Mouse (Mus musculus): Measurements from ENCODE around the gene Asic2. TPM values are rescaled to one million over a fixed set of nuclear protein-coding genes. Genes with fewer than 3 reads are reported as not detected.

The Asic2 gene
- total and polyA plus RNA-seq, 2 experiments: under 0.01 TPM; not detected in 1

DNA sequence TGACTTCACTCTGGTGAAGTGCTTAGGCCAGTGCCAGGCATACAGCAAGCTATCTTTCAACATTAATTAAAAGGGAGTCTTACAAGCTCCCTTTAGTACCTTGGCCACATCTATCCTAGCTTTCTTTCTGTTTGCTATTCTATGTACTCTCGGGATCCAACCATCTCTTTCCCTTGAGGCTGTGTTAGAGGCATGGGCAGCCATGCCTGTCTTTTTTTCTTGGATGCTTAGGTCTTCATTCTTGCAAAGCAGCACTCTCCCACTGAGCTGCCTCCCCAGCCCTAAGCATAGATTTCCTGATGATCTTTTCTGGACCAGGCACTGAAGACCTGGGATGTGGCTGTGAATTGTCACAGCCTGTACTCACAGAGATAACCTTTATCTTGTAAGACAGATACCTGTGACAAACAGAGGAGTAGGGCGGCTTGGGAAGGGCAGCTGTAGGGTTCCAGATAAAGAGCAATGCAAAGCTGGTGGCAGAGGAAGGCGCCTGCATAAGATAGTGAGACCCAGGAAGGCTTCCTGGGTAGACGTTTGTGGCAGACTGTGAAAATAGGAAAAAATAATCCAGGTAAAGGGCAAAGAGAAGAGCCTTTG is 433.0 kb downstream of the Asic2 start:
- no peaks in the 10 kb centered on the region for H3K36me3 ChIP-seq (ENCODE audit: control insufficient read depth, insufficient read depth, low read length)
- no peak overlapping the region for H3K9ac ChIP-seq (ENCODE audit: low read depth, low read length)
- peaks cover 5% of the 10 kb centered on the region for H3K4me1 ChIP-seq (ENCODE audit: control insufficient read depth, insufficient read depth, low read length)
- TF ChIP-seq POLR2A (IDR thresholded peaks at IDR 0.05; ENCODE audit: extremely low read depth, insufficient read depth, low read length): no peak
- no peak for TF ChIP-seq CTCF (IDR thresholded peaks at IDR 0.05; ENCODE audit: low read depth, low read length)
- no peak for DNase-seq (ENCODE audit: extremely low read depth, low read depth, low spot score)
- H3K27ac ChIP-seq (replicated peaks; ENCODE audit: insufficient read depth, low read depth, low read length): no peak overlapping the region
- no peak overlapping the region for H3K4me3 ChIP-seq (ENCODE audit: insufficient read depth, low read depth, low read length)
- whole genome bisulfite sequencing: 27% methylated on average over 4 of the region's 4 CpGs
- peaks cover 3% of the 10 kb centered on the region; the same call in 1 of the 2 replicates for H3K27me3 ChIP-seq (ENCODE audit: control insufficient read depth, insufficient read depth, low read length)
- no peaks in the 10 kb centered on the region for H3K79me2 ChIP-seq (ENCODE audit: control insufficient read depth, insufficient read depth, low read length)

DNA sequence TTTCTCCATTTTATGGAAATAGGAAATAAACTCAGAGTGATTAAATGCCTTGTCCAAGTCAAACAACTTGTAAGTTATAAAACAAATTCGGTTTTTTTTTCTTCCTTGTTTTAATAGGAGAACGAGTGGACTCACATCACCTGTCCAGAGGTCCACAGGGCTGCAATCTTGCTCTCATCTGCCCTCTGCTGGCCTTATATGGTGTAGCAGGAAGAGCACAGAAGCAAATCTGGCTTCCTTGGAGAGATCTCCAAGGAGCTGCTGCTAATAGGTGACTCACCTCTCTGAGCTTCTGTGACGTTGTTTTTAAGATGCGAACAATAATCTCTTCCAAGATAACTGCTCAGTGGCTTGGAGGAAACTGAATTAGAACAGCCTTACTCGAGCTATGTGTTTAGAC is 433.6 kb downstream of the Asic2 start:
- Histone ChIP-seq H3K4me3 (ENCODE audit: insufficient read depth, low read depth, low read length) (no peak overlapping the region), H3K79me2 (ENCODE audit: control insufficient read depth, insufficient read depth, low read length) (no peaks in the 10 kb centered on the region), H3K27ac (replicated peaks; ENCODE audit: insufficient read depth, low read depth, low read length) (no peak overlapping the region), H3K4me1 (ENCODE audit: control insufficient read depth, insufficient read depth, low read length) (peaks cover 5% of the 10 kb centered on the region), H3K9ac (ENCODE audit: low read depth, low read length) (no peak overlapping the region), H3K36me3 (ENCODE audit: control insufficient read depth, insufficient read depth, low read length) (no peaks in the 10 kb centered on the region), H3K27me3 (ENCODE audit: control insufficient read depth, insufficient read depth, low read length) (peaks cover 3% of the 10 kb centered on the region; the same call in 1 of the 2 replicates)
- 13% methylated on average over 5 of the region's 5 CpGs for WGBS
- DNase-seq (ENCODE audit: extremely low read depth, low read depth, low spot score): peak; percentile 38
- TF ChIP-seq POLR2A (IDR thresholded peaks at IDR 0.05; ENCODE audit: extremely low read depth, insufficient read depth, low read length) (no peak), CTCF (IDR thresholded peaks at IDR 0.05; ENCODE audit: low read depth, low read length) (peak; percentile 70)

DNA sequence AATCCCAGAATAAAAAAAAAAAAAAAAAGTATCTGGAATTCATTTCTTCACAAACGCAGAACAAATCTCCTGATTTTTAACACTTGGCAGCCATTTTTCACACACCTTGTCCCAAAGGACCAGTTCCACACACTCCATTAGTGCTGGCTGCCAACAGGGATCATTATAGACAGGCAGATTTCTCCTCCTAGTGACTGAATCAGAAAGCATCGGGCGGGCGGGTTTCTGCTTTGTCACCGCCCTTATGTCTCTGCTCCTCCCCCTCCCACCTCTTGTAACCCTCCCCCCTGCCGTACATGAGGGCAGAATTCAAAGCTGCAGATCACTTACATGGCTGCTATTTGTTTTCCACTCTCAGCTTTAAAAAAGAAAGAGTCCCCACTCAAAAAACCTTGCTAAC is 436.4 kb downstream of the Asic2 start:
- Histone ChIP-seq H3K36me3 (ENCODE audit: control insufficient read depth, insufficient read depth, low read length) (no peaks in the 10 kb centered on the region), H3K9ac (ENCODE audit: low read depth, low read length) (no peak overlapping the region), H3K27ac (replicated peaks; ENCODE audit: insufficient read depth, low read depth, low read length) (peak overlapping the region; percentile 7; the same call in 1 of the 2 replicates), H3K27me3 (ENCODE audit: control insufficient read depth, insufficient read depth, low read length) (peaks cover 3% of the 10 kb centered on the region; the same call in 1 of the 2 replicates), H3K4me1 (ENCODE audit: control insufficient read depth, insufficient read depth, low read length) (peaks cover 5% of the 10 kb centered on the region), H3K79me2 (ENCODE audit: control insufficient read depth, insufficient read depth, low read length) (no peaks in the 10 kb centered on the region), H3K4me3 (ENCODE audit: insufficient read depth, low read depth, low read length) (no peak overlapping the region)
- 7% methylated on average over 6 of the region's 6 CpGs for WGBS
- TF ChIP-seq POLR2A (IDR thresholded peaks at IDR 0.05; ENCODE audit: extremely low read depth, insufficient read depth, low read length) (no peak), CTCF (IDR thresholded peaks at IDR 0.05; ENCODE audit: low read depth, low read length) (no peak)
- DNase-seq (ENCODE audit: extremely low read depth, low read depth, low spot score): peak; percentile 58

GRCm38 (mm10) chr11:81522927-81523326 is 445.3 kb downstream of the Asic2 start:
- Histone ChIP-seq H3K4me1 (ENCODE audit: control insufficient read depth, insufficient read depth, low read length) (no peaks in the 10 kb centered on the region), H3K79me2 (ENCODE audit: control insufficient read depth, insufficient read depth, low read length) (no peaks in the 10 kb centered on the region), H3K27me3 (ENCODE audit: control insufficient read depth, insufficient read depth, low read length) (no peaks in the 10 kb centered on the region; the same call in 1 of the 2 replicates), H3K9ac (ENCODE audit: low read depth, low read length) (no peak overlapping the region), H3K4me3 (ENCODE audit: insufficient read depth, low read depth, low read length) (no peak overlapping the region), H3K36me3 (ENCODE audit: control insufficient read depth, insufficient read depth, low read length) (no peaks in the 10 kb centered on the region), H3K27ac (replicated peaks; ENCODE audit: insufficient read depth, low read depth, low read length) (no peak overlapping the region)
- TF ChIP-seq POLR2A (IDR thresholded peaks at IDR 0.05; ENCODE audit: extremely low read depth, insufficient read depth, low read length): no peak
- no peak for TF ChIP-seq CTCF (IDR thresholded peaks at IDR 0.05; ENCODE audit: low read depth, low read length)
- no peak for DNase-seq (ENCODE audit: extremely low read depth, low read depth, low spot score)
- WGBS: 58% methylated on average over 1 of the region's 1 CpGs

DNA sequence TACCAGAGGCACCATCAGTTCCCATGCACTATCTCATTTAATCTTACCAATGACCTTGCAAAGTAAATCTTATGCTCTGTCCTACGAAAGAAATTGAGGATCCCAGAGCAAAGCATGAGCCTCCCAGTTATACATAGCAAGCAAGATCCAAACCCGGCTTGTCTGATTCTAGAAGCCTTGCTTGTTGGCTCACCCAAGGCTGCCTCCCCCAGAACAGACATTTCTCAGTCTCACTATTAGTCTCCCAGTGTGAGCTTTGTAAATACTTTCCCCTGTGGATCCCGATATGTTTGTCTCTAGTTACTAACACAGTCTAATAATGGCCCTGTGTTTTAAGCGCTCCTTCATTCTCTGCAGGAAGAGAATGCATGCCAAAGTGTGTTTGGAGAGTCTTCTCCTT is 446.4 kb downstream of the Asic2 start:
- 76% methylated on average over 4 of the region's 4 CpGs for WGBS
- no peak for TF ChIP-seq CTCF (IDR thresholded peaks at IDR 0.05; ENCODE audit: low read depth, low read length)
- TF ChIP-seq POLR2A (IDR thresholded peaks at IDR 0.05; ENCODE audit: extremely low read depth, insufficient read depth, low read length): no peak

More for the DNA sequence above, 446.4 kb downstream of the Asic2 start:
- no peak for DNase-seq (ENCODE audit: extremely low read depth, low read depth, low spot score)
- H3K79me2 ChIP-seq (ENCODE audit: control insufficient read depth, insufficient read depth, low read length): no peaks in the 10 kb centered on the region
- H3K4me3 ChIP-seq (ENCODE audit: insufficient read depth, low read depth, low read length): no peak overlapping the region
- H3K27me3 ChIP-seq (ENCODE audit: control insufficient read depth, insufficient read depth, low read length): no peaks in the 10 kb centered on the region; the same call in 1 of the 2 replicates
- no peak overlapping the region for H3K27ac ChIP-seq (replicated peaks; ENCODE audit: insufficient read depth, low read depth, low read length)
- no peaks in the 10 kb centered on the region for H3K4me1 ChIP-seq (ENCODE audit: control insufficient read depth, insufficient read depth, low read length)
- H3K36me3 ChIP-seq (ENCODE audit: control insufficient read depth, insufficient read depth, low read length): no peaks in the 10 kb centered on the region
- no peak overlapping the region for H3K9ac ChIP-seq (ENCODE audit: low read depth, low read length)

Measured in liver, adult 2 months (tissue).